In the genomic region with DNA sequence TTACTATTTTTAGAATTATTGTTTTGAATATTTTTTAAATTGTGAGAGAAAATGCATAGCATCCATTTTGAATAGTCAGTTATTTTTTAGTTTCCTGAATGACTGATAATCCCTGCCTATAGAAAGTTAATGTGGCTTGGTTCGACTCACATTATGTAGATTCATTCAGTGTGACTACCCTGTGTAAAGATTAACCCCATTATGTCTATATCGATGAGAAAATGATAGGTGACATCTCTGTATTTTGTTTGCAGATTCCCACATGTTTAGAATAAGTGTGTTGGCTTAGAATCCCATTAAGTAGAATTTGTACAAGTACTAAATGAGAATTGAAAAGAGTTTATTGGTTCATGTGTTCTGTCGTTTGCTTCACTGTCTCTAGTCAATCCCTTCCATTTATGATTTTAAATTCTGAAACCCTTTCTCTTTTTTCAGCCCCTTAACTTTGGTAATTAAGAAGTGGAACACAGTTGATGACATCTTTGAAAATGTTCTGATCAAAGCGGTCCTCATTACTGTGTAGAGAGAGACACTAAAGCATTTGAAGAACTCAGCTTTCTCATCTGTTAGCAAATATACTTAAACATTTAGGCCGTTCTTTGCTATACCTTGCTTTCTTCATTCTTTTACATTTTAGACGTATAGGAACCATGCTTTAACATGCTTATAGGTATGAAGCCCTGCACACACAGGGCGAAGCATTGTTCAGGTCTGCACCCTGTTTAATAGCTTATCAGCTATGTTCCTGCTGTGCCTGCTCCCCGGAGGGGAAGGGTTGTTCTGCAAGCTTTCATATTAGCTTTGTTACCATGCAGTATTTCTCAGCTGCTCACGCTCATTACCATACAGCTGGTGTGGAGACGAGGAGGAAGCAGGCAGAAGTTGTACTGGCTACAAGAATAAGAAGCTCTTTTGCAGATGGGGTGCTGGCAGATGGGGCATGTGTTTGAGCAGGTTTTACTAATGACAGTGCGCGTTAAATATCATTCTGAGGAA, we compare ENCODE assay signal across 10 mouse cellular contexts.
DNase-seq lines count a peak whose midpoint lies in the region; ATAC-seq and TF ChIP-seq lines count a peak whose summit lies in the region.
"Had no signal": no experiment of that assay in that cellular context is flagged by ENCODE, and none has a peak within 500 bp of the region (broad histone marks: within the 10 kb centered on the region; RNA-seq: fewer than 3 reads in every experiment).

No protein-coding gene starts in this region.

- H3K4me1 ChIP-seq in hindbrain, postnatal 0 days (ENCODE audit: insufficient read depth, low read length) = no peaks in the 10 kb centered on the region; the same call in 1 of the 2 replicates
- peaks cover 13% of the 10 kb centered on the region for H3K4me1 ChIP-seq in midbrain, embryonic 14.5 days (ENCODE audit: control insufficient read depth, insufficient read depth, low read length)
- H3K4me1 ChIP-seq: embryonic facial prominence, embryonic 15.5 days had no signal

- peak; percentile 47 for DNase-seq in embryo, embryonic 10 days (ENCODE audit: low spot score)
- no peak for DNase-seq in embryo, embryonic 9.5 days (ENCODE audit: extremely low spot score)
- peak; percentile 13 for DNase-seq in embryo, embryonic 11.5 days (ENCODE audit: low read depth, low spot score)
- peak; percentile 67 for DNase-seq in hindbrain, postnatal 0 days (ENCODE audit: low spot score)
- peak; percentile 85 for DNase-seq in midbrain, embryonic 14.5 days
- DNase-seq in gastrocnemius, postnatal 4 days (ENCODE audit: low spot score in 2 of 2) = no peak
- no peak for DNase-seq in ovary, adult 18-20 months (ENCODE audit: low spot score)
- no peak for DNase-seq in cerebellum, adult 8-10 months

- ATAC-seq in hindbrain, postnatal 0 days = peak; percentile 62; the same call in 1 of the 2 replicates
- ATAC-seq in midbrain, embryonic 14.5 days (ENCODE audit: low FRiP score, low TSS enrichment) = peak; percentile 93

- H3K4me2 ChIP-seq in hindbrain, postnatal 0 days (ENCODE audit: low read depth, low read length) = no peak overlapping the region
- peak overlapping the region; percentile 32 for H3K4me2 ChIP-seq in midbrain, embryonic 14.5 days (ENCODE audit: low read length)
- H3K4me2 ChIP-seq: embryonic facial prominence, embryonic 15.5 days; liver, embryonic 15.5 days had no signal

- H3K36me3 ChIP-seq in hindbrain, postnatal 0 days (ENCODE audit: insufficient read depth, low read length) = no peaks in the 10 kb centered on the region
- H3K36me3 ChIP-seq in midbrain, embryonic 14.5 days (ENCODE audit: control insufficient read depth, insufficient read depth, low read length) = no peaks in the 10 kb centered on the region
- H3K36me3 ChIP-seq: embryonic facial prominence, embryonic 15.5 days; liver, embryonic 15.5 days had no signal

- H3K9ac ChIP-seq in hindbrain, postnatal 0 days (replicated peaks; ENCODE audit: low read length) = peak overlapping the region; percentile 17; the same call in 1 of the 2 replicates
- 0 out of 2 replicates have a peak overlapping the region, but pooled peaks have one; percentile 4 for H3K9ac ChIP-seq in midbrain, embryonic 14.5 days (replicated peaks; ENCODE audit: low read length)
- H3K9ac ChIP-seq: embryonic facial prominence, embryonic 15.5 days; liver, embryonic 15.5 days had no signal

- H3K9me3 ChIP-seq in hindbrain, postnatal 0 days (ENCODE audit: low read length) = no peaks in the 10 kb centered on the region
- H3K9me3 ChIP-seq in midbrain, embryonic 14.5 days (ENCODE audit: control insufficient read depth, low read length) = no peaks in the 10 kb centered on the region
- H3K9me3 ChIP-seq: embryonic facial prominence, embryonic 15.5 days; liver, embryonic 15.5 days had no signal

- no peaks in the 10 kb centered on the region for H3K27me3 ChIP-seq in hindbrain, postnatal 0 days (ENCODE audit: insufficient read depth, low read length)
- no peaks in the 10 kb centered on the region for H3K27me3 ChIP-seq in midbrain, embryonic 14.5 days (ENCODE audit: control insufficient read depth, insufficient read depth, low read length)
- H3K27me3 ChIP-seq: embryonic facial prominence, embryonic 15.5 days; liver, embryonic 15.5 days had no signal

- H3K27ac ChIP-seq in hindbrain, postnatal 0 days = no peak overlapping the region
- H3K27ac ChIP-seq in midbrain, embryonic 14.5 days (replicated peaks; ENCODE audit: low read depth, low read length) = peak overlapping the region; percentile 69
- H3K27ac ChIP-seq: embryonic facial prominence, embryonic 15.5 days; liver, embryonic 15.5 days had no signal

- TF ChIP-seq CTCF in hindbrain, postnatal 0 days (IDR thresholded peaks at IDR 0.05; ENCODE audit: low read depth) = no peak

- H3K4me3 ChIP-seq in hindbrain, postnatal 0 days (ENCODE audit: low read length) = no peak overlapping the region
- H3K4me3 ChIP-seq in midbrain, embryonic 14.5 days (replicated peaks; ENCODE audit: low read depth, low read length) = no peak overlapping the region
- H3K4me3 ChIP-seq: embryonic facial prominence, embryonic 15.5 days; liver, embryonic 15.5 days had no signal

- 33% methylated on average over 12 of the region's 12 CpGs for WGBS in hindbrain, postnatal 0 days
- 8% methylated on average over 12 of the region's 12 CpGs for WGBS in midbrain, embryonic 14.5 days

Comparison
In these comparisons a context has a peak if more than half of its experiments do, and no peak if none do; other contexts are left out.
1. DNase-seq: peak in embryo, embryonic 10 days (single experiment), embryo, embryonic 11.5 days (single experiment), hindbrain, postnatal 0 days (single experiment) and midbrain, embryonic 14.5 days (single experiment); none in embryo, embryonic 9.5 days (single experiment), gastrocnemius, postnatal 4 days (0 of 2), ovary, adult 18-20 months (single experiment) and cerebellum, adult 8-10 months (single experiment).